Mouse (Mus musculus) erythroblast, embryonic 14.5 days (primary cell): ENCODE measurements around the gene Vrtn.

ENCODE experiments used
- GATA1 ChIP-seq: IDR thresholded peaks from 2 replicates; pipeline ENCODE4 v1.6.1; 2012; ENCODE audit warnings: low read length, inconsistent platforms, mixed read lengths
- TAL1 ChIP-seq: IDR thresholded peaks from 3 replicates; pipeline ENCODE4 v1.6.1; 2012; ENCODE audit warnings: low read length, inconsistent platforms, mixed read lengths

GRCm38 (mm10) chr12:84671646-84672045 lies 30.8 kb downstream of the Vrtn start:
- TF ChIP-seq GATA1 (no peak), TAL1 (no peak)
